Mouse (Mus musculus) retina, adult 2 months (tissue): ENCODE results near the gene Hand2.

Experiments
- DNase-seq: peaks from one replicate; pipeline ENCODE4 v3.0.0-alpha.2; 2012; ENCODE audit warnings: low read depth, low spot score

Gene Hand2

DNA sequence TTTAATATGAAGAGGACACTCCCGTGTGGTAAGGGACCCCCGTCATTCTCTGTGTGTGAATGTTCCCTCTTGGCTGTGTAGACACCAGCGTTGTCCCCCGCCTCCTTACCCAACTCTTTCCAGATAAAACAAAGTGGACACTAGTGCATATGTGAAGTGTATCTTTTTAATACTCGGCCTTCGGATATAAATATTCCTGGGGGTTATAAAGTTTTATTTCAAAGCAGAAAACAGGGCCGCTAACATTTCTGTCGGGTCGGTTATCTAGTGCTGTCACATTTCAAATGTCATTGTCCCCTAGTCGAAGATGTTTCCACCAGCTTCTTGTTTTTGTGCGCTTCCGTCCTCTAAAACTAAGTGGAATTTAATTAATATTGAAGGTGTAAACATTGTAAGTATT is 3.3 kb downstream of the Hand2 start:
- DNase-seq, result no peak

DNA sequence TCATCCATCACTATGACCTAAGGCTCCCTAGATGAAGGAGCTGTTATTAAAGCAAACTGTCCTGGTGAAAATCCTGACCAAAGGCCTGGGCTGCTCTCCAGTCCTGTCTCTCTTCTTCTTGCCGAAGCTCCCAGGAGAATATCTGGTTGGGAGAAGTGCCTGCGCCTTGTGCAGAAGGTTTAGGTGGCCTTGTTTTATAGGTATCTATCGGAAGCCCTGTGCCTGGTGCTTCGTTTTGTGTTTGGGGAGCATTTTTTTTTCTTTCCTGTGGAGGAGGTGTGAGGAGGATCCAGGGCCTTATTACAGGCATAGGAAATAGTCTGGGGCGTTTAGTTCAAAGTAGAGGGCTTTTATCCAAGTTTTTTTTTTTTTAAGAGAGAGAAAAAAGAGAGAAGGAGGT is 3.9 kb downstream of the Hand2 start:
- no peak for DNase-seq

DNA sequence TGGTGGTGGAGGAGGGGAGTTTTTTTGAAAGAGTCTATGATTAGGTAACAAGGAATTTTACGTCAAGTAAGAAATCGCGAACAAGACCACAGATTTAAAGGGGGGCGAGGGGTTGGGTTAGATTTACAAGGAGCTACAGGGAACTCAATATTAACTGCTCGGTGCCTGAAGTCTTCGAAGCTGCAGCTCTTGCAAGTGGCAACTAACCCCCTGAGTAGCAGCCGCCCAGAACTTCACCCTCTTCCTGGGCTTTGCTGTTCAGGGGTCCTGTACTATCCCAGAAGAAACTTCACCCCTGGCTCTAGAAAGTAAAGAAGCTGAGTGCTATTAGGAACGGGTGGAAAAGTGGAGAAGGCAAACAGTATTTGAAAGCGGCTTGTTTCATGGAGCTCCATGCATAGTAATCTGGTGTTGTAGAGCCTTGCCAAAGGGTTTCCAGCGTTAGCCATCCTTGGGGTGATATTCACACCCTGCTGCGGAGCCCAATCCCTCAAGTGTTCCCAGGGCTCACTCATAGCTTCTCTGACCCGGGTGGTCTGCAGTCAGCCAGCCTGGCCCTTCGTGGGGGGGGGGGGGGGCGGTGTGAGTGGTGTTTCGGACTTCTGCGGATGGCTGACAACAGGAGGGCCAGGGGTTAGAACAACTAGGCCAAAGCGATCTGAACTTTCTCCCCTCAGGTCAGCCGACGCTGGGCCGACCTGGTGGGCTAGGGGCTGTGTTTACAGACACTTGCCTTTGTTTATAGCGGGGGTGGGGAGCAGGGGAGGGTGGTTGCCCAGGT is 4.5 kb downstream of the Hand2 start:
- no peak for DNase-seq

- no peak for DNase-seq
Observed at GRCm38 (mm10) chr8:57326091-57327065, 5.6 kb downstream of the Hand2 start.

DNA sequence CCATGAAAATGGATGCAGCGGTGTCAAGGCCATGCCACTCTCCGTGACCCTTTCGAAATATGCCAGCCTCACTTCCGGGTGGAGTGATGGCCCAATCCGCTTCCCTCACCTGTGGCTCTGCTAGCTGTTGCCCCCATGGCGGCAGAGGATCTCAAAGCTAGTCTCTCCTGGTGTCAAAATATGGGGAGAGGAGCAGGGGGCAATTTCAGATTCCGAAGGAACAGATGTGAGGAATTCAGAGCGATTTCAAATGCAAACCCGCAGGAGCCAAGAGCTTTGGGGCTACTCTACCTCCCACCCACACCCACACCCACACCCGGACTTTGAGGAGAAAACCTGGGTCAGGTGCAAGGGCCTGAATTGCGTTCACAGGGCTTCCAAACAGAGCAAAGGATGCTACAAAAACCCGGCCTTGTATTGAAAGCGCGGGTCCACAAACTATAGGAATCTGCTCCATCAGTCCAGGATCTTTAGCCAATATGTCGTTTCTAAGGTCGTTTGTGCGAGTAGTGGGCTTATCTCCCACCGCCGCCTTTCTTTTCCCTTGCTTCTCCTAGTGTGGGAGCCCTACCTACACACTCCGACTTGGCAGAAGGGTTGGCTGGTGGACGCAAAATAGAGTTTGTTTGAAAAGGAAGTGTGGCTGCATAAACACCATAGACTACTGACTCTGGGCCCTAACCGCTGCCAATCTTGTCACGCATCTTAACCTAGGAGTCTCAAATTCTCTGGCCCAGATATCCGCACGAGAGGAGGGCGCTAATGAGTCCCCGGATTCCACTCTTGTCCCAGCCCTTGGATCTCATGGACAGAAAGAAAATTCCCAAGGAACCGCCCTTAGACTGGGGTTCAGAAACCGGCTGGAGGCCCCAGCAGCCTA is 6.7 kb downstream of the Hand2 start:
- no peak for DNase-seq

DNA sequence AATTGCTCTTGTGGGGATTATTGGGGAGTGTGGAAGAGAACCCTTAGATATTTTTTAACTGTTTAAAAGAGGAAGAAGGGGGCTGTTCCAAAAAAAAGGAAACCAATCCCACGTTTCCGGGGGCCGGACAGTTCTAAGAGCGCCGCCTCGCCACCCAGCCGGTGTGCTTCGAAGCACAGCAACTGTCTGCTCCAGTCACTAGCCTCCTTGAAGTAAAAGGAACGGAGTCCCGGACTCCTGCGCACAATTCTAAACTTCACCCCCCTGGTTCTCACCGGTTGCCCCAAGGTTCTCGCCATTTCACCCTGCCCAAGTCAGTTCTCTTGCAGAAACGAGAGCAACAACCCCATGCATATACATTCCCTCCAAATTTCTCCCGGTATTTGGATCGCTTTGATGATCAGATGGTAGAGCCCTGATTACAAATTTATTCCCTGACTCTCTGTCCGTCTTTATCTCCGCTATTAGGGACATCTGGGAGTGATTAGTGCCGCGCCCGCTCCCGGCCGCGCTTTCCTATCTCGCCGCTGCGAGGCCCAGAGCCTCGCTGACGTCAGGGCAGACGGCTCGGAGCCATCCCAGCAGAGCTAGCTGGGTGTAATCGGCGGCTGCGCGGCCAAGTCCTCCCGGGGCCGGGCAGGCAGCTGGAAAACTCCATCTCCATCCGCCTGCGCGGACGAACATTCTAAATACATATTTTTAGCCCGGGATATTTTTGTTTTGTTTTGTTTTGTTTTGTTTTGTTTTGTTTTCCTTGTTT is 7.6 kb downstream of the Hand2 start:
- no peak for DNase-seq

GRCm38 (mm10) chr8:57328931-57329341 is 8.2 kb downstream of the Hand2 start:
- no peak for DNase-seq

DNA sequence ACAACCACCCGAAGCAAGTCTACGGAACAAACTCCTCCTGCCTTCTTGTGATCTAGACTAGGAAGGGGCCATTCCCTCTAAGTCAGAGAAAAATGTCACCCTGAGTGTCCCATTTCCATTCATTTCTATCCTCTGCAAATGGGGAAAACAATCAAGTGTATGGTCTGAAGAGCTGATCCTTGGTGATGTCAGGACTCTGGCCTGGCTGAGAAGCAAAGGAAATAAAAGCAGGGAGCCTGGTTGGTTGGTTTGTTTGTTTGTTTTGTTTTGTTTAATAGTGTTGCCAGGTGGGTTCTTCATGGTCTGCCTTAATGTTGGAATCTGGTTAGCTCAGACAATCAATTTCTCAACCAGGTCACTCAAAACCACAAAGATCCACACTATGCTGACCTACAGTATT is 9.3 kb downstream of the Hand2 start:
- DNase-seq, result no peak

GRCm38 (mm10) chr8:57331727-57332630 is 11.2 kb downstream of the Hand2 start:
- DNase-seq, result no peak

- no peak for DNase-seq
Observed at GRCm38 (mm10) chr8:57332676-57333482, 12.1 kb downstream of the Hand2 start.

- DNase-seq, result no peak
Observed at GRCm38 (mm10) chr8:57333483-57333770, 12.6 kb downstream of the Hand2 start.

DNA sequence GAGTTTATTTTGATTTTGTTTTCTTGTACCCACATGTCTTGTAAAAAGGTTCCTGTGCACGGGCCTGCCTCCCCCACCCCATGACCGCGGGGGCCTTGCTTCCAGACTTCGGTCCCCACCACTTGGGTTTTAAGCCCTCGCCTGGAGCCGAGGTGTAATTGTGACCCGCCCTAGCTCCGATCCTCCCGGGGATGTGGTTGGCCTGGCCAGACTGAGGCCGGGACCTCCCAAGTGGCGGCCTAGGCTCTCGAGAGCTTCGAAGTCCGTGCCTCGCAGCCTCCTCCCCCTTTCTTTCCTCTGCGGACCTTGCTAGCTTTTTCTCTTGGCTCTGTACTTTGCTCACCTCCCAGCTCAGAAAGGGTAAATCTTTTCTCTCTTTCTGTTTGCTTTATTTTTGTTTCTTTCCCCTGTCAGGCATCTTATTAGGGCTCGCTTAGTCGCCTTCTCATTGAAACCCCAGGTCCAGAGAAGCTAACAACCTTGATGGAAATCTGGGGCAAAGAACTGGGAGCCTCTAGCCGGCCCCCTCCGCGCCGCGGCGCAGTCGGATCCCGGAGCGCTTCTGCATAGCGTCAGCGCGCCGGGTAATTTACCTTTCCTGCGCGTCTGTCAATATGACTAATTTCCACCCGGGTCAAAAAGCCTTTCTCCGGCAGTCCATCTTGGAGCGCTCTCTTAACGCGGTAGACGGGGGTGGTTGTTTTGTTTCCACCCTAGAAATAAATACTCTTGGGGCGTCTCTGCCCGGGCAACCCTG is 13.2 kb downstream of the Hand2 start:
- no peak for DNase-seq

GRCm38 (mm10) chr8:57334714-57335113 is 13.9 kb downstream of the Hand2 start:
- DNase-seq, result no peak

GRCm38 (mm10) chr8:57337271-57338030 is 16.7 kb downstream of the Hand2 start:
- DNase-seq, result no peak

DNA sequence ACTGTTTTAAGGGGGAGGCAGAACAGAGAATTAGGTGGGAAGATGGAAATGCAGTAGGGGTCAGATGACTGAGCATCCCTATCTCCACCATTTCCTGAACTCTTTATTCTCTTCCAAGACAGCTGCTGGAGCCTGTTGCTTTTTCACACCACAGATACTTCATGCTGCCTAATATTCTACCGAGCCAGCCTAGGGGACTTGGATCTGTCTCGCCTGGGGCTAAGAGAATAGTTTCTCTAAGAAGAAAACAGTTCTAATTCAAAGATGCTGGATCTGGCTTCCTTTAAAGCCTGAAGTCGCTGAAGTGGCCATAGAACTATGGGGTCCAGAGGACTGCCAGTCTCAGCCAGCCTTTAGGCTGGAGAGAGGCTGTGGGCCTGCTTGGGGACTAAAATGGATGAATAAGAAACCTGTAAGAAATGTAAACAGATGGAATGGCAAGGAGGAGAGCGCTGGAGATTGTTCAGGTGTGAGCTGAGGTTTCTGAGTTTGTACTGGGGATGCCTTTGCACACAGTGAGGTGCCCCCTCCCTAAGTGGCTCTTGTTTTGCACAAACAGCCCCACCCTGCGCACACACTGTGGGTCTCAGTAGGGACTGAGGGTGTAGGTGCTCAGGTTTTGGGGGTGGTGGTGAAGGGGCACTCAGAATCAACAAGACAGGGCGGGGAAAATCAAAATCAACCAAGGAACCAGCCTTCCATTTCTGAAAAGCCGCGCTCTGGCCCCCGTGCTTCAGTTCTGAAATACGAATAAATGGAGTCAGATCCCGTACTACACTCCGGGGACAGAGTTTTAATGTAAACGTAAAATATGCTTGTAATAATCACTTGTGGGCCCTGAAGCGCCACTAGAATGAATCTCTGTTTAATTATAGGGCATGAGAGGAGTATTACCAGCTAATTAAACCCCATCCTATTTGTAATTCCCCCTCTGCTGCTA is 19.2 kb downstream of the Hand2 start:
- DNase-seq, result no peak

GRCm38 (mm10) chr8:57340840-57341540 is 20.2 kb downstream of the Hand2 start:
- no peak for DNase-seq
